Mouse (Mus musculus): ENCODE measurements around the gene Slc22a15. TPM values are rescaled to one million over a fixed set of nuclear protein-coding genes. Genes with fewer than 3 reads are reported as not detected.

Slc22a15 gene
- polyA plus RNA-seq, 1 experiment from 2014 or later = 5.7 TPM

DNA sequence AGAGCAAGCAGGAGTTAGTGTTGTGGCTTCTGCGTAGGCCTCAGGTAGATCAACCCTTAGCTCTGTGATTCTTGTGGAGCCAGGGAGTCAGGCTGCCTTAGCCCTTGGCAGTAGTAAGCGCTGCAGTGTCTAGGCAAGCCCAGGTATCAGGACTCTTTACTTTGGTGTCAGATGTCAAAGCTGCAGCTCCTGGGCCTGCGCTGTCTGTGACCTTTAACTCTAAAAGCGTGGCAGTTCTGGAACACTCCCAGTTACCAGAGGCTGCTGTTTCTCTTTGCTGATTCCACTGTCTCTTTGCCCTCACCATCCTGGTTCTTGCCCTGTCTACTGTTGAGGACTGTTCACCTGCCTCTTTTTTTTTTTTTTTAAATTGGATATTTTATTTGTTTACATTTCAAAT, 23.0 kb upstream of the Slc22a15 start:
- no peaks in the 10 kb centered on the region for H3K27me3 ChIP-seq (replicated peaks; ENCODE audit: control insufficient read depth, insufficient read depth, low read length)
- H3K9ac ChIP-seq (ENCODE audit: low read depth, low read length) = no peak overlapping the region
- no peak overlapping the region for H3K4me2 ChIP-seq (ENCODE audit: low read depth, low read length)
- 77% methylated on average over 4 of the region's 4 CpGs for WGBS
- no peaks in the 10 kb centered on the region for H3K36me3 ChIP-seq (ENCODE audit: control insufficient read depth, insufficient read depth, low read length)
- no peaks in the 10 kb centered on the region for H3K4me1 ChIP-seq (ENCODE audit: control insufficient read depth, insufficient read depth, low read length)
- H3K4me3 ChIP-seq (ENCODE audit: low read length) = no peak overlapping the region
- H3K9me3 ChIP-seq (ENCODE audit: control insufficient read depth, low read length) = no peaks in the 10 kb centered on the region
- ATAC-seq = no peak
- no peak overlapping the region for H3K27ac ChIP-seq (ENCODE audit: low read length)

DNA sequence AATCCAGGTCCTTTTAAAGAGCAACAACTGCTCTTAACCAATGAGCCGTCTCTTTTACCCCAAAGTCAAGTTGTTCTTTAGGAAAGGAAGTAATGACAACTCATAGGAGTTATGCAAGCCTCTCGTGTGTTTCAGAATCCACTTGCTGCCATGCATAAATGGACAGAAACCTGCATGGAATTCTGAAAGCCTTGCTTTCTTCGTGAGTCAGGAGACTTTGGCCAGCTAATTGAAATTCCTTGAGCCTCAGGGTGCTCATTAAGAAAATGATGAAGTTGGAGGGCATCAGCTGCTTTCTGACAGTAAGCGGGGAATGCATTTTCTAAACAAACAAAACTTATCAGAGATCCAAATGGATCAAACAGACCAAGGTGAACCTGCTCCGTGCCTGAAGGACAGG, 21.0 kb upstream of the Slc22a15 start:
- WGBS = 70% methylated on average over 5 of the region's 5 CpGs
- Histone ChIP-seq H3K36me3 (ENCODE audit: control insufficient read depth, insufficient read depth, low read length) (no peaks in the 10 kb centered on the region), H3K4me3 (ENCODE audit: low read length) (no peak overlapping the region), H3K4me1 (ENCODE audit: control insufficient read depth, insufficient read depth, low read length) (no peaks in the 10 kb centered on the region), H3K4me2 (ENCODE audit: low read depth, low read length) (no peak overlapping the region), H3K9ac (ENCODE audit: low read depth, low read length) (no peak overlapping the region), H3K27me3 (replicated peaks; ENCODE audit: control insufficient read depth, insufficient read depth, low read length) (no peaks in the 10 kb centered on the region), H3K9me3 (ENCODE audit: control insufficient read depth, low read length) (no peaks in the 10 kb centered on the region), H3K27ac (ENCODE audit: low read length) (no peak overlapping the region)
- ATAC-seq = no peak

DNA sequence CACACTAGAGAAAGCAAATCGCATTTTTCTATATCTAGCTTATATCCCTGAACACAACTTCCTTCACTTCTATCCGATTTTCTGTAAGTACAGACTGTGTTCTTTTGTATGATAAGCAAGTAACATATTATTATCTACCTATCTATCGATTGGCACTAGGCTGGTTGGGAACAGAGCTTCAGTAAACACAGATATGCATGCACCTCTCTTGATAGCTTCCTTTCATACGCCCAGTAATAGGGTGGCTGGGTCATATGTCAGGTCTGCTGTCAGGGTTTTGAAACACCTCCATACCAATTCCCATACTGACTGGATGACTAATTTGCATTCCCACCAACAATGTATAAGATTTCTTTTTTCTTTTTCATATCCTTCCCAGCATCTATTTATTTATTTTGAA, 16.2 kb upstream of the Slc22a15 start:
- Histone ChIP-seq H3K27ac (ENCODE audit: low read length) (no peak overlapping the region), H3K4me1 (ENCODE audit: control insufficient read depth, insufficient read depth, low read length) (no peaks in the 10 kb centered on the region), H3K9ac (ENCODE audit: low read depth, low read length) (no peak overlapping the region), H3K27me3 (replicated peaks; ENCODE audit: control insufficient read depth, insufficient read depth, low read length) (no peaks in the 10 kb centered on the region), H3K36me3 (ENCODE audit: control insufficient read depth, insufficient read depth, low read length) (no peaks in the 10 kb centered on the region), H3K4me3 (ENCODE audit: low read length) (no peak overlapping the region), H3K9me3 (ENCODE audit: control insufficient read depth, low read length) (no peaks in the 10 kb centered on the region), H3K4me2 (ENCODE audit: low read depth, low read length) (no peak overlapping the region)
- 61% methylated on average over 4 of the region's 4 CpGs for WGBS
- no peak; the same call in 1 of the 2 replicates for ATAC-seq

GRCm38 (mm10) chr3:101939865-101940264, 15.6 kb upstream of the Slc22a15 start:
- Histone ChIP-seq H3K4me3 (ENCODE audit: low read length) (no peak overlapping the region), H3K4me1 (ENCODE audit: control insufficient read depth, insufficient read depth, low read length) (no peaks in the 10 kb centered on the region), H3K9ac (ENCODE audit: low read depth, low read length) (no peak overlapping the region), H3K36me3 (ENCODE audit: control insufficient read depth, insufficient read depth, low read length) (no peaks in the 10 kb centered on the region), H3K4me2 (ENCODE audit: low read depth, low read length) (no peak overlapping the region), H3K27ac (ENCODE audit: low read length) (no peak overlapping the region), H3K9me3 (ENCODE audit: control insufficient read depth, low read length) (no peaks in the 10 kb centered on the region), H3K27me3 (replicated peaks; ENCODE audit: control insufficient read depth, insufficient read depth, low read length) (no peaks in the 10 kb centered on the region)
- no peak for ATAC-seq
- 74% methylated on average over 3 of the region's 3 CpGs for WGBS

DNA sequence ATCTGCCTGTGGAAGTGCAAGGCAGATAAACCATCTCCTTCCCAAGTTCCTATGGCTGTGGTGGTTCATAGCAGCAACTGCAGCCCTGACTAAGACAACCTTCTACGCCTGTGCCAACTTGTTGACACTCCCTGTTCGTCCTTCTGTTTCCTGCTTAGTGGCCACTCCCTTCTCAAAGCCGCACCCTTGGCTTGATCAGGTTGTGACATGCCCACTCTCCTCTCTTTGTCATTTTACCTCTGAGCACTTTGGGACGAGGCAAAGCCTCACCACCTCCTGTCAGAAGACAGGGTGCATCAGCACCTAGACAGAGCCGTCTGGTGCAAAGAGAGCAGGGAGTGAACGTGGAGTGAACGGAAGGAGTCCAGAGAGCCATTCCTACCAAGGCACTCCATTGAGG, 14.9 kb upstream of the Slc22a15 start:
- ATAC-seq = peak; percentile 86
- no peaks in the 10 kb centered on the region for H3K27me3 ChIP-seq (replicated peaks; ENCODE audit: control insufficient read depth, insufficient read depth, low read length)
- no peak overlapping the region for H3K4me3 ChIP-seq (ENCODE audit: low read length)
- H3K9me3 ChIP-seq (ENCODE audit: control insufficient read depth, low read length) = no peaks in the 10 kb centered on the region
- H3K4me1 ChIP-seq (ENCODE audit: control insufficient read depth, insufficient read depth, low read length) = no peaks in the 10 kb centered on the region
- 56% methylated on average over 7 of the region's 7 CpGs for WGBS
- no peak overlapping the region for H3K27ac ChIP-seq (ENCODE audit: low read length)
- no peak overlapping the region for H3K9ac ChIP-seq (ENCODE audit: low read depth, low read length)
- no peaks in the 10 kb centered on the region for H3K36me3 ChIP-seq (ENCODE audit: control insufficient read depth, insufficient read depth, low read length)
- no peak overlapping the region for H3K4me2 ChIP-seq (ENCODE audit: low read depth, low read length)

DNA sequence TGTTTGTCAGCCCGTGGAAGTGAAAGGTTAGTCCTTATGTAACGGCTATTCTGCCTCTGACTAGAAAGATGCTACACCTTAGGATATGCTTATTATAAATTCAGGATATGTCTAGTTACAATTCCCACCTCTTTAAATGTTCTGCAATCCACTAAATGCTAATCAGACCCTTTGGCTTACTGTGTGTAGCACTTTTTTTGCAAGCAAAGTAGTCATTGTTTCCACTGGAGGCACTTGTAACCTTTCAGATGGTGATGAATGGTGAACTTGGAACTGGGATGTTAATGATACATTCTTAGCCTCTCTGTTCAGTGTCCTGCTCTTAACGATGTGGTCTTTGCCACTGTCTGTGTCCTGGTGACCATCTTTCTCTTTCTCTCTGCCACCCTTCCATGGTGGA, 12.1 kb upstream of the Slc22a15 start:
- H3K27ac ChIP-seq (ENCODE audit: low read length) = no peak overlapping the region
- H3K9me3 ChIP-seq (ENCODE audit: control insufficient read depth, low read length) = no peaks in the 10 kb centered on the region
- no peak overlapping the region for H3K4me2 ChIP-seq (ENCODE audit: low read depth, low read length)
- H3K4me3 ChIP-seq (ENCODE audit: low read length) = no peak overlapping the region
- WGBS = 67% methylated on average over 3 of the region's 3 CpGs
- no peak overlapping the region for H3K9ac ChIP-seq (ENCODE audit: low read depth, low read length)
- no peaks in the 10 kb centered on the region for H3K4me1 ChIP-seq (ENCODE audit: control insufficient read depth, insufficient read depth, low read length)
- no peaks in the 10 kb centered on the region for H3K27me3 ChIP-seq (replicated peaks; ENCODE audit: control insufficient read depth, insufficient read depth, low read length)
- no peaks in the 10 kb centered on the region for H3K36me3 ChIP-seq (ENCODE audit: control insufficient read depth, insufficient read depth, low read length)
- no peak for ATAC-seq

DNA sequence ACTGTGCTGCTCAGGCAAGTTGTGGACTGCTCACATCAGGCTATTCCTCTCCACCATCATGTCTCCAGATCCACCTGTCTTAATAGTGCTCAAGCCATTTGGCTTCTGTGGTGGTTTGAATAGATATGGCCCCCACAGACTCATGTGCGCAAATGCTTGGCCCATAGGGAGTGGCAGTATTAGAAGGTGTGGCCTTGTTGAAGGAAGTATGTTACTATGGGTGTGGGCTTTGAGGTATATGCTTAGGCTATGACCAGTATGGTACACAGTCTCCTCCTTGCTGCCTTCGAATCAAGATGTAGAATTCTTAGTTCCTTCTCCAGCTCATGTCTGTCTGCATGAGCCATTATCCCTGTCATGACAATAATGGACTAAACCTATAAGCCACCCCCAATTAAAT, 9.6 kb upstream of the Slc22a15 start:
- Histone ChIP-seq H3K4me1 (ENCODE audit: control insufficient read depth, insufficient read depth, low read length) (no peaks in the 10 kb centered on the region), H3K27me3 (replicated peaks; ENCODE audit: control insufficient read depth, insufficient read depth, low read length) (no peaks in the 10 kb centered on the region), H3K27ac (ENCODE audit: low read length) (no peak overlapping the region), H3K4me2 (ENCODE audit: low read depth, low read length) (no peak overlapping the region), H3K9me3 (ENCODE audit: control insufficient read depth, low read length) (no peaks in the 10 kb centered on the region), H3K36me3 (ENCODE audit: control insufficient read depth, insufficient read depth, low read length) (no peaks in the 10 kb centered on the region), H3K4me3 (ENCODE audit: low read length) (no peak overlapping the region), H3K9ac (ENCODE audit: low read depth, low read length) (no peak overlapping the region)
- WGBS = 87% methylated on average over 2 of the region's 2 CpGs
- ATAC-seq = no peak

DNA sequence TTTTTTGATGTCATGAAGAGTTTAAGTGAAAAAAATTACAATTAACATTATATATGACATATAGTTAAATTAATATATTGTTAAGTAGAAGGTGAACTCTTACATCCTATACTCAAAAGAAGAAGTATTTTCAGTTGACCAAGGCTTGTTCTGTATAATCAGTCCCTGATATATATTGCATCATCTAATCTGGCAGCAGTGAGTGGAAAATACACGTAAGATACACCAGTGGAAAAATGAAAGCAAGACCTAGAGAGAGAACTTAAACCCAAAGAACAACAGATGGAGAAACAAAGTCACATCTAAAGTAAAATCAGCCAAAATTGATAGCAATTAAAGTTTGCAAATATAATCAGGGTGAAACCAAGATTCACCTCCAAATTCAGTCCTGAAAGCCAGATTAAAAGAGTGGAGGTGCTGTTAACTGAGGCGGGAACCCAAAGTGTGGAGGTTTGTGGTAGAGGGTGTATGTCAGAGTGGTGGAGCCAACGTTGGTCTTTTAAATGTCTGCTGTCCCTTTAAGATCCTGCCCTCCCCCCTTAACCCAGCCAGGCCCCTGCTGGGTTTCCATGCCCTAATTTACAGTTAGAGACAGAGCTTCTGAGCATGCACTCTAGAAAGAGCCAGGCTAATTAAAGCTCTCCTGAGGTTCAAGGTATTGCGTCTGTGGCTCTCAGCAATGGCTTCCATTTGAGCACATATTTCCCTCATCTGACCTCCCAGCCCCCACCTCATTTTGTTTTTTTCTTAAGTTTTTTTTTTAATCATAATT, 5.0 kb upstream of the Slc22a15 start:
- no peak for ATAC-seq
- peaks cover 8% of the 10 kb centered on the region for H3K4me1 ChIP-seq (ENCODE audit: control insufficient read depth, insufficient read depth, low read length)
- no peak overlapping the region for H3K4me2 ChIP-seq (ENCODE audit: low read depth, low read length)
- H3K4me3 ChIP-seq (ENCODE audit: low read length) = no peak overlapping the region
- H3K9ac ChIP-seq (ENCODE audit: low read depth, low read length) = no peak overlapping the region
- no peaks in the 10 kb centered on the region for H3K9me3 ChIP-seq (ENCODE audit: control insufficient read depth, low read length)
- 52% methylated on average over 4 of the region's 4 CpGs for WGBS
- H3K27ac ChIP-seq (ENCODE audit: low read length) = no peak overlapping the region
- H3K36me3 ChIP-seq (ENCODE audit: control insufficient read depth, insufficient read depth, low read length) = no peaks in the 10 kb centered on the region
- no peaks in the 10 kb centered on the region for H3K27me3 ChIP-seq (replicated peaks; ENCODE audit: control insufficient read depth, insufficient read depth, low read length)

DNA sequence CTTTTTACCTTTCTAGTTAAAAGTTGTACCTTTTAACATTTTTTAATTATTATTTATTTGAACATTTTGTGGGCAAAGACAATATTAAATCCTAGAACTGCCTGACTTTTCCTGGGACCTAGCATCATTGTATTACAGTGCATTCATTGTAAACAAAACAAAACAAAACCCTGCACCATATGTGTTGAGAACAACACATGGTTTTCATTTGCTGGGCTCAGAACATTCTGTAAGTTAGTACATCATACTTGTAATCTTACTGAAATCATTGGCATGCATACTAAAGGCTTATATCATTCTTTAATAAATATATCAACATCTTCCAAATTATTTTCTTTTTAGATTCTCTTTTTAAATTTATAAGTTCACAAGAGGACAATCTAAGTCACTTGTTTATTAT, 2.4 kb upstream of the Slc22a15 start:
- H3K27me3 ChIP-seq (replicated peaks; ENCODE audit: control insufficient read depth, insufficient read depth, low read length) = no peaks in the 10 kb centered on the region
- ATAC-seq = no peak
- H3K36me3 ChIP-seq (ENCODE audit: control insufficient read depth, insufficient read depth, low read length) = no peaks in the 10 kb centered on the region

DNA sequence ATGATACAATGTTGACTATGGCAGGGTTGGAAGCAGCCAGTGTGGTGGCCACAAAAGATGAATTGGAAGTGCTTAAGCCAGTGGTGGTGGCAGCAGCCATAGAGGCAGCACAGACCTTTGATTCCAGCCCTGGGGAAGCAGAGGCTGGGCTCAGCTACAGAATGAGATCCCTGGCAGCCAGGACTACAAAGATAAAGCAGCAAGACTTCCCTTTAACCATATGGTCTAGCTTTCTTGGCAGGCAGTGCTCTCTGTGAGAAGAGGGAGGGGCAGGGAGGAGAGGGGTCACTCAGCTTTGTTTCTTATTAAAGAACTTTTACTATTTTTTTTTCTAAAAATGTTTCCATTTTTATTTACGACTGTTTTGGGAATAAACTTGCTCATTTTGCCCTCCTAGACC, 1.4 kb upstream of the Slc22a15 start:
- H3K27me3 ChIP-seq (replicated peaks; ENCODE audit: control insufficient read depth, insufficient read depth, low read length) = no peaks in the 10 kb centered on the region
- H3K36me3 ChIP-seq (ENCODE audit: control insufficient read depth, insufficient read depth, low read length) = no peaks in the 10 kb centered on the region
- no peak overlapping the region for H3K4me3 ChIP-seq (ENCODE audit: low read length)
- 0 out of 2 replicates have a peak overlapping the region, but pooled peaks have one; percentile 1 for H3K27ac ChIP-seq (ENCODE audit: low read length)
- no peaks in the 10 kb centered on the region for H3K9me3 ChIP-seq (ENCODE audit: control insufficient read depth, low read length)
- 83% methylated on average over 1 of the region's 1 CpGs for WGBS
- H3K4me2 ChIP-seq (ENCODE audit: low read depth, low read length) = no peak overlapping the region
- ATAC-seq = no peak
- peaks cover 13% of the 10 kb centered on the region for H3K4me1 ChIP-seq (ENCODE audit: control insufficient read depth, insufficient read depth, low read length)
- H3K9ac ChIP-seq (ENCODE audit: low read depth, low read length) = no peak overlapping the region

More for the DNA sequence above, 2.4 kb upstream of the Slc22a15 start:
- Histone ChIP-seq H3K9ac (ENCODE audit: low read depth, low read length) (no peak overlapping the region), H3K9me3 (ENCODE audit: control insufficient read depth, low read length) (no peaks in the 10 kb centered on the region), H3K27ac (ENCODE audit: low read length) (no peak overlapping the region), H3K4me2 (ENCODE audit: low read depth, low read length) (no peak overlapping the region), H3K4me3 (ENCODE audit: low read length) (no peak overlapping the region), H3K4me1 (ENCODE audit: control insufficient read depth, insufficient read depth, low read length) (peaks cover 13% of the 10 kb centered on the region)

Data from intestine, embryonic 16.5 days (tissue).